Mouse (Mus musculus): Measurements from ENCODE around the gene F11r. TPM values are rescaled to one million over a fixed set of nuclear protein-coding genes. Genes with fewer than 3 reads are reported as not detected.

The F11r gene
- total RNA-seq (2023): 1.2 TPM in 2 replicates

GRCm38 (mm10) chr1:171437264-171438013 is at the start of gene F11r:
Gene F11r (plus strand): TSS chr1:171437535.

GRCm38 (mm10) chr1:171388376-171389102 is 48.8 kb upstream of the F11r start, which contains the start of gene Arhgap30:
Gene Arhgap30 (plus strand): TSS chr1:171388954.

DNA sequence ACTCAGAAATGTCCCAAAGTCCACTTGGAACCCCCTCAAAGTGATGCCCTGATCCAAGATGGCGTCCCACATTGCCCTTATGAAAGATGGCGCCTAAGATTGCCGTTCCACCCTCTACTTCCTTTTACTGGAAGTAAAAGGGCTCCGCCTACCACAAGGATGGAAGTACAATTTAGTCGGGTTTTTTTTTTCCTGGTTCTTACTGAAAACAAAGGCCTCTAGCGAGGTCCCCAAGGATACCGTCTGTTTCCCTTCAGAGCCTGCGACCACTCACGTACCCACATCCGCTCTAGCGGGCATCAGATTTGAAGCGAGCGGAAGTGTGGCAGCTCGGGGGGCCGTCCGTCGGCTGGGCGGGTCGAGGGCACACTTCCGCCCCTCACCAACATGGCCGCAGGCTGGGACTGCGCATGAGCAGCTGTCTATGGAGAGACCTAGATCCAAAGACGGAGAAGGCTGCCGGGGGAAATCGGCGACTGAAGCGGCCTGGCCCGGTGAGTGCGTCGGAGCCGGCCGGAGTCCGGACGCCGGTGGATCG is 26.3 kb upstream of the F11r start, which contains the start of gene Usf1:
Gene Usf1, plus strand, starts transcription at position 367 of the 538 bp plus-strand sequence.

GRCm38 (mm10) chr1:171418660-171419059 is 18.7 kb upstream of the F11r start, which contains the start of gene Tstd1:
Gene Tstd1 (plus strand): TSS chr1:171418872.

DNA sequence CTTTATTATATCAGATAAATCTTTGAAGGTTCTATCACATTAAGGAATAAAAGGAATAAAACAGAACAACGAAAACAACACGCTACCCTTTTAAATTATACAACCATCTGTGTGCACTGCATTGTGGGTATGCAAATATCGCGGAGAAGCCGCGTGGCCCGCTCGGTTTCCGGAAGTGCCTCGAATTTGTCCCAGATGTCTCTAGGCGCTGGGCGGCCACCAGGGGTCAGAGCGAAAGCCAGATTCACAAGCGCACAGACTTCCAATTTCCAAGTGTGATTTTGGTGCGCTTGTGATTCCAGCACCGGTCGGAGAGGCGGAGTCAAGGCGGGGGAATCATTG is 65.9 kb downstream of the F11r start, which contains the start of gene Alyref2:
Gene Alyref2, plus strand, starts transcription at position 229 of the 342 bp plus-strand sequence.

Other genes starting within 250 kb of the F11r start
- 0.25 and 0.38 TPM in 2 replicates for gene Pcp4l1, start 241.3 kb upstream of the F11r start, total RNA-seq (2023)
- not detected in 2 replicates for gene Nr1i3, start 223.6 kb upstream of the F11r start, total RNA-seq (2023)
- gene Tomm40l, start 215.0 kb upstream of the F11r start, total RNA-seq (2023): 7.2 and 11.8 TPM in 2 replicates
- not detected in 2 replicates for gene Apoa2, start 212.5 kb upstream of the F11r start, total RNA-seq (2023)
- gene Fcer1g, start 203.2 kb upstream of the F11r start, total RNA-seq (2023): 1,184 and 1,203 TPM in 2 replicates
- not detected in 2 replicates for gene Adamts4, start 187.1 kb upstream of the F11r start, total RNA-seq (2023)
- 68.8 and 134 TPM in 2 replicates for gene Ndufs2, start 186.1 kb upstream of the F11r start, total RNA-seq (2023)
- gene B4galt3, start 167.2 kb upstream of the F11r start, total RNA-seq (2023): 115 and 168 TPM in 2 replicates
- gene Ppox, start 156.3 kb upstream of the F11r start, total RNA-seq (2023): 64.8 and 86.5 TPM in 2 replicates
- gene Usp21, start 149.5 kb upstream of the F11r start, total RNA-seq (2023): 27.7 and 31.0 TPM in 2 replicates
- gene Ufc1, start 142.5 kb upstream of the F11r start, total RNA-seq (2023): 40.6 and 41.8 TPM in 2 replicates
- 17.9 and 25.5 TPM in 2 replicates for gene Dedd, start 108.4 kb upstream of the F11r start, total RNA-seq (2023)
- 15.9 and 16.3 TPM in 2 replicates for gene Nit1, start 91.9 kb upstream of the F11r start, total RNA-seq (2023)
- 39.2 and 40.6 TPM in 2 replicates for gene Pfdn2, start 91.9 kb upstream of the F11r start, total RNA-seq (2023)
- gene Klhdc9, start 76.7 kb upstream of the F11r start, total RNA-seq (2023): not detected in 2 replicates
- gene Nectin4, start 67.4 kb upstream of the F11r start, total RNA-seq (2023): 1.1 and 1.6 TPM in 2 replicates
- 268 and 358 TPM in 2 replicates for gene Arhgap30, start 48.6 kb upstream of the F11r start, total RNA-seq (2023)
- gene Usf1, start 26.2 kb upstream of the F11r start, total RNA-seq (2023): 111 and 118 TPM in 2 replicates
- gene Tstd1, start 18.7 kb upstream of the F11r start, total RNA-seq (2023): 1.6 and 2.3 TPM in 2 replicates
- 6.1 and 6.8 TPM in 2 replicates for gene Alyref2, start 65.9 kb downstream of the F11r start, total RNA-seq (2023)
- not detected in 2 replicates for gene Itln1, start 97.8 kb downstream of the F11r start, total RNA-seq (2023)
- gene Cd244a, start 121.7 kb downstream of the F11r start, total RNA-seq (2023): 9.8 and 13.7 TPM in 2 replicates
- 11.8 and 14.7 TPM in 2 replicates for gene Ly9, start 169.9 kb downstream of the F11r start, total RNA-seq (2023)
- 2.4 TPM in 2 replicates for gene Slamf7, start 215.5 kb downstream of the F11r start, total RNA-seq (2023)
- gene Cd48, start 244.5 kb downstream of the F11r start, total RNA-seq (2023): 45.1 and 49.0 TPM in 2 replicates